Mouse (Mus musculus): ENCODE data around the gene Ell.

- TF ChIP-seq CTCF (IDR thresholded peaks at IDR 0.05; ENCODE audit: insufficient read depth, low read length) (no peak), POLR2A (IDR thresholded peaks at IDR 0.05; ENCODE audit: borderline replicate concordance, extremely low read depth, low read depth, low read length) (no peak)
Measured at GRCm38 (mm10) chr8:70519043-70519442, 20.2 kb upstream of the Ell start.
